Mouse (Mus musculus): ENCODE results near the gene Gm11983.

GRCm38 (mm10) chr11:6859898-6860858, 22.7 kb upstream of the Gm11983 start:
- TF ChIP-seq GATA1 (IDR thresholded peaks at IDR 0.05; ENCODE audit: borderline replicate concordance, low read length) (no peak), FLI1 (IDR thresholded peaks at IDR 0.05; ENCODE audit: low read length) (no peak)
